Mouse (Mus musculus): Measurements from ENCODE around the gene Prickle3. TPM values are rescaled to one million over a fixed set of nuclear protein-coding genes. Genes with fewer than 3 reads are reported as not detected.
"Not testable (repeated sequence)": the region's sequence is repeated elsewhere in the genome, so short reads cannot be mapped to it uniquely, and the experiment has no call there.

Prickle3 gene
- polyA plus RNA-seq, 1 experiment from 2014 or later: 14.7 TPM

DNA sequence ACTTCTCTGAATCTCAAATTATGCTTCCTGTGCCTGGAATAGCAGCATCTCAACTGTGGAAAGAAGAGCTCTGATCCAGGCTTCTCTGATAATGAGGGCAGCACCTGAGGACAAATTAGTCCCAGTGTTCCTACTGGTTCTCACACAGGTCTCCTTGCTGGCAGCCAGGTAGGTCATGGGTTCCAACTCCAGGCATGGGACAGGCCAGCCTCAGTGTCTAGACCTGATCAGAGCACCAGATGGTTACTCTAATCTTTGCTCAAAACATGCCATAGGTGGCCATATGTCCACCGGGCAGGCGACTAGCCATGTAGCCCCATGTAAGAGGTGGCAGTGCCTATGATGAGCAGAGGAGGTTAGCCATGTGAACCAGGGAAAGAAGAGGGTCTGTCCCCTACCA is 31.3 kb downstream of the Prickle3 start:
- H3K4me3 ChIP-seq (ENCODE audit: low read length): no peak overlapping the region
- H3K9me3 ChIP-seq (ENCODE audit: low read length): no peaks in the 10 kb centered on the region
- H3K36me3 ChIP-seq (ENCODE audit: insufficient read depth, low read length): no peaks in the 10 kb centered on the region
- H3K4me2 ChIP-seq (replicated peaks; ENCODE audit: low read depth, low read length): no peak overlapping the region
- H3K9ac ChIP-seq (replicated peaks; ENCODE audit: low read length): no peak overlapping the region
- H3K4me1 ChIP-seq (ENCODE audit: insufficient read depth, low read length): no peaks in the 10 kb centered on the region
- no peaks in the 10 kb centered on the region for H3K27me3 ChIP-seq (ENCODE audit: insufficient read depth, low read length)
- 96% methylated on average over 2 of the region's 2 CpGs for WGBS
- no peak for ATAC-seq (ENCODE audit: low FRiP score, low TSS enrichment)
- no peak overlapping the region for H3K27ac ChIP-seq (ENCODE audit: low read length)

- Histone ChIP-seq H3K36me3 (ENCODE audit: insufficient read depth, low read length) (no peaks in the 10 kb centered on the region), H3K9me3 (ENCODE audit: low read length) (no peaks in the 10 kb centered on the region), H3K4me2 (replicated peaks; ENCODE audit: low read depth, low read length) (no peak overlapping the region), H3K4me3 (ENCODE audit: low read length) (no peak overlapping the region), H3K27me3 (ENCODE audit: insufficient read depth, low read length) (no peaks in the 10 kb centered on the region), H3K27ac (ENCODE audit: low read length) (no peak overlapping the region), H3K9ac (replicated peaks; ENCODE audit: low read length) (no peak overlapping the region), H3K4me1 (ENCODE audit: insufficient read depth, low read length) (no peaks in the 10 kb centered on the region)
- no peak for ATAC-seq (ENCODE audit: low FRiP score, low TSS enrichment)
- 47% methylated on average over 3 of the region's 3 CpGs for WGBS
These were observed 33.4 kb downstream of the Prickle3 start for GRCm38 (mm10) chrX:7690486-7690885.

DNA sequence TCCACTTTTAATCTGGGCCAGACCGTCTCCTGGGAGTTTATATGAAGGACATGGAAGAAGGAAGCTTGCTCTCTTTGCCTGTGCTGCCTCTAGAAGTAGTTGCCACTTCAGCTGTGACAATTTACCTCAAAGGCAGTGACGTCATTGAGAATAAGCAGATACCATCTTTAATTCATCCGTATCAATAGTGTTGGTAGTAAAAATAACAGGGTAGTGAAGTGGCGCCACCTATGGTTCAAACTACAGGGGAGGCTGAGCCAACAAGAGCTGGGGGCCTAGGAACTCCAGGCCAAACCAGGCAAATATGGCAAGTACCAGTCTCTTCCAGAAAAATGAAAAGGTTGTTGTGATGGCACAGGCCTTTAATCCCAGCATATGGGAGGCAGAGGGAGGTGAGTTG is 35.8 kb downstream of the Prickle3 start:
- no peaks in the 10 kb centered on the region for H3K4me1 ChIP-seq (ENCODE audit: insufficient read depth, low read length)
- H3K27me3 ChIP-seq (ENCODE audit: insufficient read depth, low read length): no peaks in the 10 kb centered on the region
- H3K9ac ChIP-seq (replicated peaks; ENCODE audit: low read length): no peak overlapping the region
- H3K27ac ChIP-seq (ENCODE audit: low read length): no peak overlapping the region
- 49% methylated on average over 4 of the region's 4 CpGs for WGBS
- no peak overlapping the region for H3K4me2 ChIP-seq (replicated peaks; ENCODE audit: low read depth, low read length)
- no peak overlapping the region for H3K4me3 ChIP-seq (ENCODE audit: low read length)
- no peaks in the 10 kb centered on the region for H3K9me3 ChIP-seq (ENCODE audit: low read length)
- no peak for ATAC-seq (ENCODE audit: low FRiP score, low TSS enrichment)
- no peaks in the 10 kb centered on the region for H3K36me3 ChIP-seq (ENCODE audit: insufficient read depth, low read length)

DNA sequence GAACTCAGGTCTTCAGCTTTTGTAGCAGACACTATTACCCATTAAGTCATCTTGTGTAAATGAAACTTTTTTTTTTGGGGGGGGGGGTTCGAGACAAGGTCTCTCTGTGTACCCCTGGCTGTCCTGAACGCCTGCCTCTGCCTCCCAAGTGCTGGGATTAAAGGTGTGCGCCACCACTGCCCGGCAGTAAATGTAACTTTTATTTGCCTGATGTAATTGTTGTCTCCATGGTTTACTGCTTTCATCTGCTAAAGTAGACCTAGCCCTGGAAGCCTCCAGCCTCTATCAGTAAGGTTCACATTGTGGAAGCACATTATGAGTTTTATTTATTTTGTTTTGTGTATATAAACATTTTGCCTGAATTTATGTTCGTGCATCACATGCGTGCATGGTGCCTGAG is 39.5 kb downstream of the Prickle3 start:
- H3K4me2 ChIP-seq (replicated peaks; ENCODE audit: low read depth, low read length): peak overlapping the region; percentile 43
- no peak overlapping the region for H3K9ac ChIP-seq (replicated peaks; ENCODE audit: low read length)
- H3K4me3 ChIP-seq (ENCODE audit: low read length): peak overlapping the region; percentile 68
- WGBS: 40% methylated on average over 6 of the region's 6 CpGs
- H3K27me3 ChIP-seq (ENCODE audit: insufficient read depth, low read length): no peaks in the 10 kb centered on the region
- 0 out of 2 replicates have a peak, but pooled peaks cover 7% of the 10 kb centered on the region for H3K36me3 ChIP-seq (ENCODE audit: insufficient read depth, low read length)
- no peaks in the 10 kb centered on the region for H3K9me3 ChIP-seq (ENCODE audit: low read length)
- no peaks in the 10 kb centered on the region for H3K4me1 ChIP-seq (ENCODE audit: insufficient read depth, low read length)
- peak; percentile 21; the same call in 1 of the 2 replicates for ATAC-seq (ENCODE audit: low FRiP score, low TSS enrichment)
- no peak overlapping the region for H3K27ac ChIP-seq (ENCODE audit: low read length)

DNA sequence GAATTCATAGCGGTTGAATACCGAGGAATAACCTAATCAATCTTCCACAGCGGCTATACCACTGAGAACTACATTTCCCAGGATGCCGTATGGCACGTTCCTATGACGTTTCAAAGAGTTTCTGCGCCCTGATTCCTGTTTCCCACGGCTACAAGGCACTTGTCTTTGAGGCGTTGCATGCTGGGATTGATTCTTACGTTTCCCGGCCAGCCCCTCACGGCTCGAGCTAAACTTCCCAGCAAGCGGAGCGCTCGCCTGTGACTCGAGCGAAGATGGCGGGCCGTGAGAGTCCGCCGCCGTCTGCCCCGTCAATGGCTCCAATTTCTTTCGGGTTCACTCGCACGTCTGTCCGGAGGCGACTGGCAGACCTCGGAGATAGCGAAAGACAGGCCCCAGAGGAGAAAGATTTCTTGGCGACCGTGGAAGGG is 39.9 kb downstream of the Prickle3 start, which contains the start of gene Gpkow:
Gpkow (plus strand) TSS at position 178 of the 428 bp plus-strand sequence.
- Histone ChIP-seq H3K9ac (replicated peaks; ENCODE audit: low read length) (peak within 1 kb of the TSS; percentile 77), H3K4me2 (replicated peaks; ENCODE audit: low read depth, low read length) (peak within 1 kb of the TSS; percentile 60), H3K27ac (ENCODE audit: low read length) (peak within 1 kb of the TSS; percentile 61; the same call in 1 of the 2 replicates), H3K4me3 (ENCODE audit: low read length) (peak within 1 kb of the TSS; percentile 68), H3K27me3 (ENCODE audit: insufficient read depth, low read length) (no peaks in the 10 kb centered on the region), H3K9me3 (ENCODE audit: low read length) (no peaks in the 10 kb centered on the region), H3K4me1 (ENCODE audit: insufficient read depth, low read length) (no peaks in the 10 kb centered on the region), H3K36me3 (ENCODE audit: insufficient read depth, low read length) (0 out of 2 replicates have a peak, but pooled peaks cover 7% of the 10 kb centered on the region)
- ATAC-seq (ENCODE audit: low FRiP score, low TSS enrichment): peak; percentile 93
- WGBS: 12% methylated on average over 33 of the region's 33 CpGs

DNA sequence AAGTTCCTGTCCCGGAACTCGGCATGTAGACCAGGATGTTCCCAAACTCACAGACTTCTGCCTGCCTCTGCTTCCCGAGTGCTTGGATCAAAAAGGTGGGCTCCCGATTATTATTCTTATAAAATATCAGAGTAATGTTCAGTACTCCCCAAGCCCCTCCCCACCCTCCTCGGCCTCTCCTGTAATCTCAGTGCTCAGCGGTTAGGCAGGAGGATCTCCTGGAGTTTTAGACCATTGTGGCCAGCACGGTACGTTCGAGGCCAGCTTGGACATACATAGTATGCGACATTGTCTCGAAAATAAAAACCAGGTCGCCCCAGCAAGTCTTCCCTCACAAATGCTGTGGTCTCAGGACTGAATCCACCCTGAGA is 56.7 kb downstream of the Prickle3 start:
- Histone ChIP-seq H3K4me2 (replicated peaks; ENCODE audit: low read depth, low read length) (peak overlapping the region; percentile 38), H3K4me3 (ENCODE audit: low read length) (peak overlapping the region; percentile 28), H3K9ac (replicated peaks; ENCODE audit: low read length) (peak overlapping the region; percentile 58; the same call in 1 of the 2 replicates)
- not testable (repeated sequence) for ATAC-seq (ENCODE audit: low FRiP score, low TSS enrichment); H3K27ac ChIP-seq (ENCODE audit: low read length); H3K9me3 ChIP-seq (ENCODE audit: low read length); H3K4me1 ChIP-seq (ENCODE audit: insufficient read depth, low read length); H3K27me3 ChIP-seq (ENCODE audit: insufficient read depth, low read length); H3K36me3 ChIP-seq (ENCODE audit: insufficient read depth, low read length)
- WGBS: 30% methylated on average over 5 of the region's 12 CpGs

DNA sequence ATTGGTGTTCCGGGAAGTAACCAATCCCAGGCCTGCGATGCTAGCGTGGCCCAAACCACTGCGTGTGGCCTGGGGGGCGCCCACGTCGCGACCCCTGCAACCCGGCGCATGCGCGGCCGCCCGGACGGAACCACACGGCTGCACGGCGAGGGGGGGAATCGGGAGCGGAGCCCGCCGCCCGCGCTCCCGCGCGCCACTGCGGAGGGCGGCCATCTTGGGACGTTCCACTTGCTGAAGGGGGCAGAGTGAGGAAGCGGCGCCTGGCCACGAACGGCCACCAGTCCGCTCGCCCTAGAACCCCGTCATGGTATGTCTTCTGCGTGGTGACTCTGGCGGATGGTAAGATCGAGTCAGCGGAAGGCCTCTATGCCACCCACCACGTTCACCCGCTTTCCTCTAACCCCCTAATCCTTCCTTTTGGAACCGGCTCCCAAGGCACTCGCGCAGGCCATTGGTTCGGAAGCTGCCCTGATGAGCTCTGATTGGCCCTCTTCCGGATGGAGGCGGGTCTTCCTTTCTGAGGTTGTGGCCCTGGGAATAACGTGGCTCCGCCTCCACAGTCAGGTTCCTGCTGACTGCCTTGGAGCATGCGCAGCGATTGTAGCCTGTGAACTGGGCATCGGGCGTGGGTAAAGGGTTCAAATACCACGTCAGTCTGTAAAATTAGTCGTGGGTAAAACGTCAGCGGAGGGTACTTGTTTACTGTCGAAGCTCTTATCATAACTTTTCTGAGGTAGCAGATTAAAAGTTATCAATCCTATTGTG is 57.3 kb downstream of the Prickle3 start, which contains the start of gene Wdr45:
Wdr45 (plus strand) TSS at position 199 of the 765 bp plus-strand sequence.
- H3K4me1 ChIP-seq (ENCODE audit: insufficient read depth, low read length); H3K27me3 ChIP-seq (ENCODE audit: insufficient read depth, low read length); H3K27ac ChIP-seq (ENCODE audit: low read length); H3K36me3 ChIP-seq (ENCODE audit: insufficient read depth, low read length); H3K9me3 ChIP-seq (ENCODE audit: low read length): not testable (repeated sequence)
- peak; percentile 97 for ATAC-seq (ENCODE audit: low FRiP score, low TSS enrichment)
- 26% methylated on average over 40 of the region's 60 CpGs for WGBS
- Histone ChIP-seq H3K4me3 (ENCODE audit: low read length) (peak within 1 kb of the TSS; percentile 30), H3K4me2 (replicated peaks; ENCODE audit: low read depth, low read length) (peak within 1 kb of the TSS; percentile 42), H3K9ac (replicated peaks; ENCODE audit: low read length) (peak within 1 kb of the TSS; percentile 58; the same call in 1 of the 2 replicates)

DNA sequence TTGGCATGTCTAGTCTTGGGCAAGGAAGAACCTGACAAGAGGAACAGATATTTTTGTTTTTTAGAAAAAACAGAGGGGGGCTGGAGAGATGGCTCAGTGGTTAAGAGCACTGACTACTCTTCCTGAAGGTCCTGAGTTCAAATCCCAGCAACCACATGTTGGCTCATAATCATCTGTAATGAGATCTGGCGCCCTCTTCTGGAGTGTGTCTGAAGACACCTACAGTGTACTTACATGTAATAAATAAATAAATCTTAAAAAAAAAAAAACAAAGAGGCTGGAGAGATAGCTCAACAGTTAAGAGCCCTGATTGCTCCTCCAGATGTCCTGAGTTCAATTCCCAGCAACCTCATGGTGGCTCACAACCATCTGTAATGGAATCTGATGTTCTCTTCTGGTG is 59.0 kb downstream of the Prickle3 start:
- not testable (repeated sequence) for H3K27ac ChIP-seq (ENCODE audit: low read length); H3K9me3 ChIP-seq (ENCODE audit: low read length); H3K27me3 ChIP-seq (ENCODE audit: insufficient read depth, low read length); H3K36me3 ChIP-seq (ENCODE audit: insufficient read depth, low read length); H3K4me2 ChIP-seq (replicated peaks; ENCODE audit: low read depth, low read length); H3K4me3 ChIP-seq (ENCODE audit: low read length); H3K4me1 ChIP-seq (ENCODE audit: insufficient read depth, low read length); ATAC-seq (ENCODE audit: low FRiP score, low TSS enrichment); H3K9ac ChIP-seq (replicated peaks; ENCODE audit: low read length)
- 42% methylated on average over 1 of the region's 1 CpGs for WGBS

All from kidney, embryonic 16.5 days (tissue).